Mouse (Mus musculus): ENCODE data around the gene Jsrp1. TPM values are rescaled to one million over a fixed set of nuclear protein-coding genes. Genes with fewer than 3 reads are reported as not detected.

Gene Jsrp1
- polyA plus RNA-seq, 1 experiment from 2014 or later, result 0.38 TPM

DNA sequence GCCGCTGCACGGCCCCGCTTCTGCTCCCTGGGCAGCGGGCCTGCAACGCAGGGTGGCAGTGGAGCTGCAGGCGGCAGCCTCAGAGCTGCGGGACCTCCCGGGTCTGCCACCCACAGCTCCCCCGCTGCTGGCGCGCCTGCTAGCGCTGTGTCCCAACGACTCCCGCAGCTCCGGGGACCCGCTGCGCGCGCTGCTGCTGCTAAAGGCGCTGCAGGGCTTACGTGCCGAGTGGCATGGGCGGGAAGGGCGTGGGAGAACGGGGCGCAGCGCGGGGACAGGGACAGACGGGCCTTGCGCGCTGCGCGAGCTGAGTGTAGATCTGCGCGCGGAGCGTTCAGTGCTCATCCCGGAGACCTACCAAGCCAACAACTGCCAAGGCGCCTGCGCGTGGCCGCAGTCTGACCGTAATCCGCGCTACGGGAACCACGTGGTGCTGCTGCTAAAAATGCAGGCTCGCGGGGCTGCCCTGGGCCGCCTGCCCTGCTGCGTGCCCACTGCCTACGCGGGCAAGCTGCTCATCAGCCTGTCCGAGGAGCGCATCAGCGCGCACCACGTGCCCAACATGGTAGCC, 6.2 kb downstream of the Jsrp1 start:
- peak; percentile 86 for ATAC-seq (ENCODE audit: low FRiP score, low read depth)
- under 1% methylated on average over 53 of the region's 58 CpGs for WGBS
- no peaks in the 10 kb centered on the region for H3K9me3 ChIP-seq
- H3K4me3 ChIP-seq, result peak overlapping the region; percentile 54
- peak overlapping the region; percentile 78 for H3K9ac ChIP-seq (replicated peaks)
- peaks cover 33% of the 10 kb centered on the region for H3K36me3 ChIP-seq
- H3K27me3 ChIP-seq, result peaks cover 56% of the 10 kb centered on the region
- peaks cover 42% of the 10 kb centered on the region for H3K4me1 ChIP-seq
- peak overlapping the region; percentile 96 for H3K4me2 ChIP-seq (replicated peaks)
- H3K27ac ChIP-seq (replicated peaks), result peak overlapping the region; percentile 83

DNA sequence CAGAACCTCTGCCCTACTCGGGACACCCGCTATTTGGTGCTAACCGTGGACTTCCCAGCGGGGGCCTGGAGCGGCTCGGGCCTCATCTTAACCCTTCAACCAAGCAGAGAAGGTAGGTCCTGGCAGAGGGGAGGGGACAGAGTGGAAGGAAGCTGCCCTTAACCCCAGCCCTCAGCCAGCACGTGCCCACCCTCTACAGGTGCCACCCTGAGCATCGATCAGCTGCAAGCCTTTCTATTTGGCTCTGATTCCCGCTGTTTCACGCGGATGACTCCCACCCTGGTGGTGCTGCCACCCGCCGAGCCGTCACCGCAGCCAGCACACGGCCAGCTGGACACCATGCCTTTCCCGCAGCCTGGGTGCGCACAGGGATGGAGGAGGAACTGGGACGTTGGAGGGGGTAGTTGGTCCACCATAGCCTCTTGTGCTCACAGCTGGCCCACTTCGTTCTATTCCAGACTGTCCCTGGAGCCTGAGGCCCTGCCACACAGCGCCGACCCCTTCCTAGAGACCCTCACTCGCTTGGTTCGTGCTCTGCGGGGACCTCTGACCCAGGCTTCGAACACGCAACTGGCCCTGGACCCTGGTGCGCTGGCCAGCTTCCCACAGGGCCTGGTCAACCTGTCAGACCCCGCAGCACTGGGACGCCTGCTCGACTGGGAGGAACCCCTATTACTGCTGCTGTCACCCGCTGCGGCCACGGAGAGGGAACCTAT, 6.8 kb downstream of the Jsrp1 start:
- H3K4me3 ChIP-seq, result peak overlapping the region; percentile 54
- H3K36me3 ChIP-seq, result peaks cover 39% of the 10 kb centered on the region
- H3K27ac ChIP-seq (replicated peaks), result peak overlapping the region; percentile 83
- H3K4me2 ChIP-seq (replicated peaks), result peak overlapping the region; percentile 96
- peak overlapping the region; percentile 78 for H3K9ac ChIP-seq (replicated peaks)
- 39% methylated on average over 34 of the region's 34 CpGs for WGBS
- H3K27me3 ChIP-seq, result peaks cover 56% of the 10 kb centered on the region
- peaks cover 42% of the 10 kb centered on the region for H3K4me1 ChIP-seq
- ATAC-seq (ENCODE audit: low FRiP score, low read depth), result peak; percentile 16
- H3K9me3 ChIP-seq, result no peaks in the 10 kb centered on the region

DNA sequence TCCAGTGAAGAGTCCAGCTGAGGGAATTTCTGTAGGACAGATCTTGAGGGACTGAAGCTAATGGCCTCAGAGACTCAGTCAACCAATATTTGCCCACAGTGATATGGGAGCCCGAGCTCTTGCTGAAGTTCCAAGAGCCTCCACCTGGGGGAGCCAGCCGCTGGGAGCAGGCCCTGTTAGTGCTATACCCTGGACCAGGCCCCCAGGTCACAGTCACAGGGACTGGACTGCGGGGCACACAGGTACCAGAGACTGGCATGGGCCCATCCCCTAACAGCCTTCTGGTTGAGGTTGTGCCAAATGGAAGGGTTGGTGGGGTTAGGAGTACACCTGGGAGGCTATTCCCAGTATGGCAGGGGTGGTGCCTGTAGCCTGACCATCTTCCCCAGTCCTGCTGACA, 7.4 kb downstream of the Jsrp1 start:
- H3K4me2 ChIP-seq (replicated peaks), result no peak overlapping the region
- H3K36me3 ChIP-seq, result peaks cover 45% of the 10 kb centered on the region
- H3K4me1 ChIP-seq, result peaks cover 42% of the 10 kb centered on the region
- WGBS, result 10% methylated on average over 3 of the region's 3 CpGs
- no peak overlapping the region for H3K9ac ChIP-seq (replicated peaks)
- no peak overlapping the region for H3K4me3 ChIP-seq
- H3K27ac ChIP-seq (replicated peaks), result no peak overlapping the region
- ATAC-seq (ENCODE audit: low FRiP score, low read depth), result peak; percentile 39; the same call in 1 of the 2 replicates
- H3K27me3 ChIP-seq, result peaks cover 53% of the 10 kb centered on the region
- H3K9me3 ChIP-seq, result no peaks in the 10 kb centered on the region

DNA sequence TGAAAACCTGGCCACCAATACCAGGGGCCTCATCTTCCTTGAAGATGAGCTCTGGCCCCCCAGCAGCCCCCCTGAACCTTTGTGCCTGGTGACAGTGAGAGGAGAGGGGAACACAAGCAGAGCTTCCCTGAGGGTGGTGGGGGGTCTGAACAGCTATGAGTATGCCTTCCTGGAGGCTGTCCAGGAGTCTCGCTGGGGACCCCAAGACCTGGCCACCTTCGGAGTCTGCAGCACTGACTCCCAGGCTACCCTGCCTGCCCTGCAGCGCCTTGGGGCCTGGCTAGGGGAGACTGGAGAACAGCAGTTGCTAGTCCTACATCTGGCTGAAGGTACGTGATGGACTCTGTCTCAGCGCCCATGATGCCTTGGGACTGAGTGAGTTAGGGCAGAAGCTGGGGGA, 8.0 kb downstream of the Jsrp1 start:
- peaks cover 48% of the 10 kb centered on the region for H3K27me3 ChIP-seq
- 69% methylated on average over 5 of the region's 5 CpGs for WGBS
- H3K4me1 ChIP-seq, result peaks cover 44% of the 10 kb centered on the region
- H3K9ac ChIP-seq (replicated peaks), result no peak overlapping the region
- no peaks in the 10 kb centered on the region for H3K9me3 ChIP-seq
- no peak overlapping the region for H3K27ac ChIP-seq (replicated peaks)
- no peak overlapping the region for H3K4me2 ChIP-seq (replicated peaks)
- no peak for ATAC-seq (ENCODE audit: low FRiP score, low read depth)
- peaks cover 46% of the 10 kb centered on the region for H3K36me3 ChIP-seq
- H3K4me3 ChIP-seq, result no peak overlapping the region

DNA sequence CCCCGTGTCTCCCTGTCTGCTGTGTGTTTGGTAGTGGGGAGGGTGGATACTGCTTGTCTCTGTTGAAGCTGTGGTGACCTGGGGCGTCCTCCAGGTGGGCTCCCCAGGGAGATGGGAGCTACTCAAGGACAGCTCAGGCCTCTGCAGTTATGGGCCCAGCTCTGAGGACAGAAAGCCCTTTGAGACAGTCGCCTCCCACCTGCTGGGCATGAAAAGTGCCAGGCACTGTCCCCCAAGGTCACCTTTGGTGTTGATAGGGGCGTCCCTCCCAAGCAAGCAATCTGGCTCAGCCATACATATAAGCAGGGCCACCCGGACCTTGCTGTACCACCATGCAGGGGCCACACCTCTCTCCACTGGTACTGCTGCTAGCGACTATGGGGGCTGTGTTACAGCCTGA, 8.4 kb downstream of the Jsrp1 start, which contains the start of gene Amh:
Gene Amh, plus strand, starts transcription at position 328 of the 400 bp plus-strand sequence.
- Histone ChIP-seq H3K9ac (replicated peaks) (no peak within 1 kb of the TSS), H3K27me3 (peaks cover 44% of the 10 kb centered on the region), H3K27ac (replicated peaks) (no peak within 1 kb of the TSS), H3K4me2 (replicated peaks) (no peak within 1 kb of the TSS), H3K36me3 (peaks cover 46% of the 10 kb centered on the region), H3K9me3 (no peaks in the 10 kb centered on the region), H3K4me1 (peaks cover 44% of the 10 kb centered on the region), H3K4me3 (no peak within 1 kb of the TSS)
- no peak for ATAC-seq (ENCODE audit: low FRiP score, low read depth)
- WGBS, result 76% methylated on average over 6 of the region's 6 CpGs

DNA sequence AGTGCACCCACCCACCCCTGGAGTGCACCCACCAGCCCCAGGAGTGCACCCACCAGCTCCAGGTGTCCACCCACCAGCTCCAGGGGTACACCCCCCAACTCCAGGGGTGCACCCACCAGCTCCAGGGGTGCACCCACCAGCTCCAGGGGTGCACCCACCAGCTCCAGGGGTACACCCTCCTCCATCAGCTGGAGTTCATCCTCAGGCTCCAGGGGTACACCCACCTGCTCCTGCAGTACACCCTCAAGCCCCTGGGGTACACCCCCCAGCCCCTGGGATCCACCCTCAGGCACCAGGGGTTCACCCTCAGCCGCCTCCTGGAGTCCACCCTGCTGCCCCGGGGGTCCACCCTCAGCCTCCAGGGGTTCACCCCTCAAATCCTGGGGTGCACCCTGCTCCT, 9.0 kb downstream of the Jsrp1 start:
- WGBS, result 92% methylated on average over 2 of the region's 2 CpGs
- no peak overlapping the region for H3K4me3 ChIP-seq
- peaks cover 39% of the 10 kb centered on the region for H3K27me3 ChIP-seq
- peaks cover 46% of the 10 kb centered on the region for H3K36me3 ChIP-seq
- no peak overlapping the region for H3K4me2 ChIP-seq (replicated peaks)
- peaks cover 48% of the 10 kb centered on the region for H3K4me1 ChIP-seq
- no peak overlapping the region for H3K27ac ChIP-seq (replicated peaks)
- no peaks in the 10 kb centered on the region for H3K9me3 ChIP-seq
- H3K9ac ChIP-seq (replicated peaks), result no peak overlapping the region
- ATAC-seq (ENCODE audit: low FRiP score, low read depth), result no peak

DNA sequence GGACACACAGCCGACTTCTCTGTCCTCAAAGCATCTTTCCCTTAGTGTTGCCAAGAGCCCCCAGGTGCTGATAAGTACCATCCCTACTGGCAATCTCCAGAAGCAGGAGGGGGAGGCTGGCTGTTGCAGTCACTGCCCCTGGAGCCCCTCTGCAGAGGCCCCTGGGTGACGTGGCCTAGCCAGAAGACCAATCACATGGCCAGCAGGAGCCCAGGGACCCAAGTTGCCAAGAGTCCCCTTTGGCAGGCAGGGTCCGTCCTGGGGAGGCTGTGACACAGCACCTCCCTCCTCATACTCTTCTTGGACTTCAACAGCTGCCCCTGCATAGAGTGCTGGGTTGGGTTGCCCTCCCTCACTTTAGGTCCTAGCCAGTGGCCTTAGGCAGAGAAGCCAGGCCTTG, 10.3 kb downstream of the Jsrp1 start:
- no peak overlapping the region for H3K27ac ChIP-seq (replicated peaks)
- no peak for ATAC-seq (ENCODE audit: low FRiP score, low read depth)
- peaks cover 26% of the 10 kb centered on the region for H3K27me3 ChIP-seq
- H3K4me1 ChIP-seq, result peaks cover 37% of the 10 kb centered on the region
- 86% methylated on average over 3 of the region's 3 CpGs for WGBS
- H3K9ac ChIP-seq (replicated peaks), result no peak overlapping the region
- no peaks in the 10 kb centered on the region for H3K9me3 ChIP-seq
- H3K36me3 ChIP-seq, result peaks cover 46% of the 10 kb centered on the region
- H3K4me2 ChIP-seq (replicated peaks), result no peak overlapping the region
- no peak overlapping the region for H3K4me3 ChIP-seq

DNA sequence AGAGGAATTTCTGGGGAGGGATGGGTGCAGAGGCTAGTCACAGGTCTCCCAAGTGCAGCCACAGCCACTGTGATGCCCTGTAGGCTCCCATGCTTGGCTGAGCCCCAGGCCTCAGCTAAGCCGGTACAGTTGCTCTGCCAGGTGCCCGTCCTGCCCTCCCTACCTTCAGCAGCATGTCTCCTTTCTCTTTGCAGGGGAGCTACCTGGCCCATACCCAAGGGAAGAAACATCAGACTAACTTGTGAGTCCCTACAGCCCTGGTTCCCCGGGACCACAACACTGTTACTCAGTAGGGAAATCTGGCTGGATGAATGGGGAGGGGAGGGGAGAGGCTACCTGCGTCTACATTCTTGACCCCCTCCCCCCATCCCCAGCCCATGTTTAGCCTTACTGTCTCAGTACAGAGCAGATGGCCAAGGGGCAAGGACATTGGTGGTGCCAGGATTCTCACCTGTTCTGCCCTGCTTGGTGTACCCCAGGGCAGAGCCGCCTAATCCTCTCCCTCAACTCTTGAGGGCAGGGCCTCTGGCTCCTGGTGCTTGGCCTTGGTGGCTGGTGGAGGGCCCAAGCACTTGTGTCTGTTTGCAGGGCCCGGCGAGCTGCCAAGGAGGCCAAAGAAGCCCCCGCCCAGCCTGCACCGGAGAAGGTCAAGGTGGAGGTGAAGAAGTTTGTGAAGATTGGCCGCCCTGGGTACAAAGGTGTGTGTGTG, 10.9 kb downstream of the Jsrp1 start:
- H3K36me3 ChIP-seq, result peaks cover 46% of the 10 kb centered on the region
- peaks cover 22% of the 10 kb centered on the region for H3K27me3 ChIP-seq
- H3K4me3 ChIP-seq, result no peak overlapping the region
- H3K9me3 ChIP-seq, result no peaks in the 10 kb centered on the region
- H3K4me1 ChIP-seq, result peaks cover 30% of the 10 kb centered on the region
- WGBS, result 92% methylated on average over 10 of the region's 10 CpGs
- no peak overlapping the region for H3K9ac ChIP-seq (replicated peaks)
- H3K4me2 ChIP-seq (replicated peaks), result no peak overlapping the region
- ATAC-seq (ENCODE audit: low FRiP score, low read depth), result no peak
- no peak overlapping the region for H3K27ac ChIP-seq (replicated peaks)

DNA sequence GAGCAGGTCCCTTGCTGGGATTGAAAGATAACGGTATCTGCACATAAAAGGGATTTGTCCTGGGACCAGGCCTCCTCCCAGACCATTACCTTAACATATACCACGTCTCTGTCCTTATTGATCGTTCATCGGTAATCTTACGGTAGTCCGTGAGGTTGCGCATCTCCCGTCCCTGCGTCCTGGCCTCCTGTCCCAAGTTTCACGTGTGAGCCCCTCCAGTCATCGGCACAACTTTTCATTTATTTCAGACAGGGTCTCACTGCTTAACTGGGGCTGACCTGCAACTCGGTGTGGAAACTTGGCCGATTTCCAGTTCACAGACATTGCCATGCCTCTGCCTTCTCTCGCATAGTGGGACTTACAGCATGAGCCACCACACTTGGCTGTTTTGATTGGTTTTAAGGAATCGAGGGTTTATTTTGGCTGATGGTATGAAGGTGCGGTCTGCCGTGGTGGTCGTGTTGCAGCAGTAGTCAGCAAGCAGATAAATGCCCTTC, 14.2 kb downstream of the Jsrp1 start:
- 5% methylated on average over 18 of the region's 18 CpGs for WGBS
- H3K27me3 ChIP-seq, result no peaks in the 10 kb centered on the region
- peaks cover 59% of the 10 kb centered on the region for H3K36me3 ChIP-seq
- no peaks in the 10 kb centered on the region for H3K9me3 ChIP-seq
- no peak for ATAC-seq (ENCODE audit: low FRiP score, low read depth)
- H3K4me3 ChIP-seq, result peak overlapping the region; percentile 88
- H3K27ac ChIP-seq (replicated peaks), result peak overlapping the region; percentile 94
- peak overlapping the region; percentile 94 for H3K9ac ChIP-seq (replicated peaks)
- peak overlapping the region; percentile 76 for H3K4me2 ChIP-seq (replicated peaks)
- peaks cover 29% of the 10 kb centered on the region for H3K4me1 ChIP-seq

DNA sequence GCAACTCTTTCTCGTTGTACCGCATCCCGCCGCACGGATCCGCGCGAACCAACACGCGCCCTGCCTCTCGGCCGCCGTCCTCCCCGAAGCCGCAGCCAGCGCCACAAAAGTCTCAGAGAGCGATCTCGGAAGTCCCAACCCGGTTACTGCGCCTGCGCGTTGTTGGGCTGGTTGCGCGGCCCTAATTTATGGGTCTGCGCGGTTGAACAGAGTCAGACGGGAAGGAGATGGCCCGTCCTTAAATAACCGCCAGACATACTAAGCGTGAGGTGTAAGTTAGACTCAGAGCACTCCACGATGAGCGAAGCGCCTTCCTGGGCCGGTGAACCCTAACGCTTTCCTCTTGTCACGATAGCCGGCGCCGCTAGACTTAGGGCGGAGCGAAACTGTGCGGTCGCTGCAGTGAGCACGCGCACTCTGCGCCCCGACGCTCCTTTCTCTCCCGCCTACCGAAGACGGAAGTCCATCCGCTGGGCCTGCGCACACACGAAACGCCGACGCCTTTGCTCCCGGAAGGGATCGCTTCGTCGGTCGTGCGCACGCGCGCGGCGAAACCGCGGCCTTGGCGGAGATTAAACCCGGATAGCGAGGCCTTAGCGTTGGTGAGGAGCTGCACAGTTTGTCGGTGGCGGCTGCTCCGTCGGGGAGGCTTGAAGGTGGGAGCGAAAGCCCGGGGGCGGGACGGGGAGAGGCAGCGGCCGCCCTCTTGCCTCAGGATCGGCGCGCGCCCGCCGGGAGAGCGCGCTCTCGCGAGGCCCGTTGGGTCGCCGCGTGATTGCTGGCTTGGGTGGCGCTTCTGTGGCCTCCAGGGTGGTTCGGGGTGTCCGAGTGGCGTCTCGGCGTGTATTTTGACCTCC, 14.9 kb downstream of the Jsrp1 start, which contains the start of the genes Sf3a2 and Plekhj1:
Gene Sf3a2, plus strand, starts transcription at position 49 of the 857 bp plus-strand sequence.
Gene Plekhj1, minus strand, starts transcription at position 477 of the 857 bp plus-strand sequence.
- H3K36me3 ChIP-seq, result peaks cover 58% of the 10 kb centered on the region
- WGBS, result under 1% methylated on average over 102 of the region's 104 CpGs
- no peaks in the 10 kb centered on the region for H3K27me3 ChIP-seq
- peak within 1 kb of the TSS; percentile 94 for H3K9ac ChIP-seq (replicated peaks)
- H3K4me1 ChIP-seq, result peaks cover 29% of the 10 kb centered on the region
- H3K9me3 ChIP-seq, result no peaks in the 10 kb centered on the region
- H3K27ac ChIP-seq (replicated peaks), result peak within 1 kb of the TSS; percentile 94
- H3K4me3 ChIP-seq, result peak within 1 kb of the TSS; percentile 88
- peak within 1 kb of the TSS; percentile 76 for H3K4me2 ChIP-seq (replicated peaks)
- ATAC-seq (ENCODE audit: low FRiP score, low read depth), result peak; percentile 88
